Mouse (Mus musculus) hindbrain, postnatal 0 days (tissue): Measurements from ENCODE around the gene Msmb. TPM values are rescaled to one million over a fixed set of nuclear protein-coding genes. Genes with fewer than 3 reads are reported as not detected.
A peak's percentile ranks its signal among the peaks of the same experiment; 100 is the strongest.

ENCODE experiments used
- ATAC-seq: fragments of 200-750 bp; cut with Nextera tagmentation; 2 replicates; pipeline ENCODE4 v1.8.0; 2017; ENCODE audit warnings: mild to moderate bottlenecking, moderate TSS enrichment, moderate library complexity
- DNase-seq: peaks from one replicate; pipeline ENCODE4 v3.0.0-alpha.2; 2015; ENCODE audit warnings: low spot score
- H3K27ac ChIP-seq: fragments of 300-500 bp; sonication (generic); 2 replicates; pipeline ENCODE4 v1.5.1; 2014; ENCODE audit warnings: mild to moderate bottlenecking
- H3K27me3 ChIP-seq: fragments of 300-500 bp; sonication (generic); 2 replicates; pipeline ENCODE4 v1.6.1; 2014; ENCODE audit warnings: low read length, mixed read lengths; ENCODE audit not compliant: insufficient read depth
- H3K36me3 ChIP-seq: fragments of 300-500 bp; sonication (generic); 2 replicates; pipeline ENCODE4 v1.6.1; 2014; ENCODE audit warnings: low read length, mixed read lengths; ENCODE audit not compliant: insufficient read depth
- H3K4me1 ChIP-seq: fragments of 300-500 bp; sonication (generic); 2 replicates; pipeline ENCODE4 v1.6.1; 2014; ENCODE audit warnings: antibody characterized with exemption, low read length, mixed read lengths; ENCODE audit not compliant: insufficient read depth
- H3K4me2 ChIP-seq: fragments of 300-500 bp; sonication (generic); 2 replicates; pipeline ENCODE4 v1.6.1; 2014; ENCODE audit warnings: low read depth, mild to moderate bottlenecking, low read length, moderate library complexity, mixed read lengths
- H3K4me3 ChIP-seq: fragments of 300-500 bp; sonication (generic); 2 replicates; pipeline ENCODE4 v1.5.1; 2014; ENCODE audit warnings: low read length
- H3K9ac ChIP-seq: fragments of 300-500 bp; sonication (generic); replicated peaks from 2 replicates; pipeline ENCODE4 v1.6.1; 2014; ENCODE audit warnings: mild to moderate bottlenecking, low read length, moderate library complexity, mixed read lengths
- H3K9me3 ChIP-seq: fragments of 300-500 bp; sonication (generic); 2 replicates; pipeline ENCODE4 v1.6.1; 2016; ENCODE audit warnings: low read length, mixed read lengths
- CTCF ChIP-seq: IDR thresholded peaks from 2 replicates; pipeline ENCODE4 v1.5.1; 2016; ENCODE audit warnings: antibody characterized with exemption, control low read depth, low read depth
- WGBS: fragments of 180-500 bp; shearing (Covaris S2); extraction: QIAGEN DNeasy Blood & Tissue Kit; methylation state at CpG from one replicate; pipeline ENCODE4 v1.1.7; 2014; 5-methylcytosine and 5-hydroxymethylcytosine counted together
- polyA plus RNA-seq: library from polyadenylated mRNA; unstranded; fragments of >200 nt; fragmentation: Nextera tagmentation; extraction: Ambion mirVana; gene quantifications from 2 replicates; pipeline ENCODE4 v1.2.1, GENCODE M21; 2015
- total RNA-seq: library from RNA; depleted of rRNA; stranded (reverse); fragments of >200 nt; gene quantifications from 2 replicates; pipeline ENCODE4 v1.2.3, GENCODE M21; 2014

The Msmb gene
- total and polyA plus RNA-seq, 2 experiments from 2014 or later = not detected

DNA sequence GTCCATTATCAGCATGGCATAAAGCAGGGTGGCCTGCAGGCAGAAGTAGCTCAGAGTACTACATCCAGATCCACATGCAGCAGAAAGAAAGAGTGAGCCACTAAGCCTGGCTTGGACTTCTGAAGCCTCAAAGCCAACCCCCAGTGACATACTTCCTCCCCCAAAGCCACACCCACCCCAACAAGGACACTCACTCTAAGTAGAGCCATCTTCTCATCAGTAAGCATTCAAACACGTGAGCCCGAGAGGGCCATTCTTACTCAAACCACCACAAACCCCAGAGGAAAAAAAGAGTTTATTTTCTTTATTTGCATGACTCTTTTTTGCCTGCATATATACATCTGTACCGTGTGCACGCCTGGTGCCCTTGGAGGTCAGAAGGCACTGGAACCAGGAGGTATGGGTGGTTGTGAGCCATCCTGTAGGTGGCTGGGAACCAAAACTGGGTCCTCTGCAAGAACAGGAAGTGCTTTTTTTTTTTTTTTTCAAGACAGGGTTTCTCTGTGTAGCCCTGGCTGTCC lies 17.4 kb downstream of the Msmb start:
- no peak for TF ChIP-seq CTCF
- Histone ChIP-seq H3K9me3 (no peaks in the 10 kb centered on the region), H3K9ac (peak overlapping the region; percentile 98; the same call in 1 of the 2 replicates), H3K36me3 (no peaks in the 10 kb centered on the region), H3K4me3 (peak overlapping the region; percentile 93), H3K27me3 (no peaks in the 10 kb centered on the region), H3K27ac (peak overlapping the region; percentile 92; the same call in 1 of the 2 replicates), H3K4me2 (peak overlapping the region; percentile 88), H3K4me1 (no peaks in the 10 kb centered on the region)
- peak; percentile 17 for DNase-seq
- 30% methylated on average over 4 of the region's 4 CpGs for WGBS
- peak; percentile 48; the same call in 1 of the 2 replicates for ATAC-seq

DNA sequence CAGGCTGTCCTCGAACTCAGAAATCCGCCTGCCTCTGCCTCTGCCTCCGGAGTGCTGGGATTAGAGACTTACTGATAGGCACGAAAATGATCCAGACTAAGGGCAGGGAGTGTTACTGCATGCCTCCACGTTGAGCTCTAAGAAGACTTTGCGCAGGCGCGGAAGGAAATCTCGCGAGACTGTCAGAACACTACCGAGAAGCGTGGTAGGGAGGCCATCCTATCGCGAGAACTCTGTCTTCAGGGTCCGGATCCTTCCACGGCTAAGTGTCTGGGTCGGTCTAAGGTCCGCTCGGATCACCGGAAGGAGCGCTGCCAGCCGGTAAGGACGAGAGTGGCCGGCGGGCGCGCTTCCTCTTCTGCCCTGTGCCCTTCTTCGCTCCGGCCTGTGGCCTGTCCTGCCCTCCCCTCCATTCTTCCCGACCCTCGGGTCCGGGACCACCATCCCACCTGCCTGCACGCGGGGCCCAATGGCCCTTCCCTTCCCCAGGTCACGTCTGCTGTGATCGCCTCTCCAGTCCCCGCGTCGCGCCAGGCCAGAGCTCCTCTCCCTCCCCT lies 17.9 kb downstream of the Msmb start, which contains the start of gene Ncoa4:
Gene Ncoa4 (plus strand): TSS at position 176 of the 557 bp plus-strand sequence.
- Histone ChIP-seq H3K4me3 (peak within 1 kb of the TSS; percentile 93), H3K27me3 (no peaks in the 10 kb centered on the region), H3K36me3 (no peaks in the 10 kb centered on the region), H3K4me1 (no peaks in the 10 kb centered on the region), H3K9me3 (no peaks in the 10 kb centered on the region), H3K4me2 (peak within 1 kb of the TSS; percentile 88), H3K9ac (peak within 1 kb of the TSS; percentile 98), H3K27ac (peak within 1 kb of the TSS; percentile 92)
- TF ChIP-seq CTCF = peak; percentile 38
- ATAC-seq = peak; percentile 98
- peak; percentile 100 for DNase-seq
- WGBS = under 1% methylated on average over 33 of the region's 40 CpGs

DNA sequence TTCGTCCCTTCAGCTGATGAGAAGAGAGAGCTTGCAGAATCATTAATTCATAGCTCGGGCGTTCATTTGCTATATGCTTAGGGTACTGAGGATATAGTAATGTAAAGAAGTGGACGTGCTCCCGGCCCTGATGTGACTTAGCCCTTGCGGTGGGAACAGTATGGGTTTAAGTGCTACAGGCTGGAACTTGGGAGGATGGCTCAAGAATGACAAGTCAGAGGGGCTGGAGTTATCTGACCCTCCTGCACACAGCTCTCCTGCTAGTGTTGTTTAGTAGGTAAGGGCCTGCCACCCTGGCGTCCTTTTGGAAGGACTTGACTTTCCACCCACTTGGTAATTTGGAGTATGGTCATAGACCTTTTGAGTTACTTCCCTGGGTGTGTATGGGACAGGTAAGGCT lies 18.7 kb downstream of the Msmb start:
- Histone ChIP-seq H3K27me3 (no peaks in the 10 kb centered on the region), H3K4me1 (0 out of 2 replicates have a peak, but pooled peaks cover 5% of the 10 kb centered on the region), H3K4me3 (peak overlapping the region; percentile 93), H3K36me3 (no peaks in the 10 kb centered on the region), H3K4me2 (peak overlapping the region; percentile 88), H3K27ac (peak overlapping the region; percentile 92), H3K9me3 (no peaks in the 10 kb centered on the region), H3K9ac (peak overlapping the region; percentile 98)
- no peak for TF ChIP-seq CTCF
- 39% methylated on average over 7 of the region's 7 CpGs for WGBS
- ATAC-seq (no peak), DNase-seq (no peak)

DNA sequence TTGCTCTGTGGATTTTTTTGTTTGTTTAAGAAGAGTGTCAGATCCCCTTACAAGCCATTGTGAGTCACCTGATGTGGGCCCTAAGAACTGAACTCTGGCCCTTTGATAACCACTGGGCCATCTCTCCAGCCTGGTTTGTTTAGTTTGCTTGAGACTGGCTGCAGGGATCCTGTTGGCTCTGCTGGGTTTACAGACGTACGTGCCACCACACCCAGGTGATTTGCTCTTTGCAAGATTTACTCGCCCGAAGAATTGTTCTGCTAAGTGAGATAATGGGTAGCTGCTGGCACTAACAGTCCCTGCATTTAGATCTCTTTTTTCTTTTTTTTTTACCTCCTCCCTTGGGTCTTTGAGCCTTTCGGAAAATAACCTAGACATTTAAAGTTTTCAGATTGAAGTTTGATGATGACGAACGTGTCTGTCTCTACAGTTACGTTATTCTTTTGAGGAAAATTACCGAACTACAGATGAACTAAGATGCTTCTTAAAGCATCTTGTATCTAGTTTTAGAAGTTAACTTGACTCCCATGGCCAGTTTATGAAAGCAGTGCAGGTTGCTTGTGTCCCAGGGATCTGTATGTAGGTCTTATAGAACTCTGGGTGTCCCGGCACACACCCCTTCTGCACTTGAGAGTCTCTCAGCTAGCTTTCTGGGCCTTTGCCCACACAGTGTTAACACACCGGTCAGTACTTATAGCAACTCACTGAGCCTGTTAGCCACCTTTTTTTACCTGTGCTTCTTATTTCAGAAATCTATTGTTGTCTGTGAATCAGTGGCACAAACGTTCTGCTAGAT lies 19.5 kb downstream of the Msmb start:
- Histone ChIP-seq H3K36me3 (no peaks in the 10 kb centered on the region), H3K4me1 (0 out of 2 replicates have a peak, but pooled peaks cover 5% of the 10 kb centered on the region), H3K27me3 (no peaks in the 10 kb centered on the region), H3K9ac (peak overlapping the region; percentile 98; the same call in 1 of the 2 replicates), H3K4me2 (peak overlapping the region; percentile 88), H3K4me3 (peak overlapping the region; percentile 93), H3K9me3 (no peaks in the 10 kb centered on the region), H3K27ac (no peak overlapping the region)
- ATAC-seq (no peak), DNase-seq (no peak)
- TF ChIP-seq CTCF = no peak
- WGBS = 90% methylated on average over 12 of the region's 12 CpGs

DNA sequence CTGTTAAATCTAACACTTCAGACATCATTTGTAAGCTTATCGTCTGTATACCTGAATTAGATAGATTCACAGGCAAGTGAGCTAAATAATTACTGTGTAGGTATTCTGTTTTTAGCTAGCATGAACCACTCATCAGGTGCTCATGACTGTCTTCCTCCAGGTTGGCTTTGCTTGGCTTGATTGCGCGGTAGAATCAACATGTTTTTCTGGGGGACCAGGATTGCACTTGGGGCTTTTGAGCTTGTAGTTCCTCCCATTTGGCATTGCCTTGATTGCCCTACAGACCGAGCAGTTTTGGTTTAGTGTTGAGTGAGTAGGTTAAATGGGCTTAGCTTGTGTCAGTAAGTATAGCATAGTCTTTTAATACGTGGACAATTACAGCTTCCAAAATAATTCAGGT lies 20.4 kb downstream of the Msmb start:
- H3K27me3 ChIP-seq = no peaks in the 10 kb centered on the region
- no peak overlapping the region for H3K27ac ChIP-seq
- H3K36me3 ChIP-seq = no peaks in the 10 kb centered on the region
- no peak overlapping the region for H3K4me2 ChIP-seq
- no peak for TF ChIP-seq CTCF
- H3K4me3 ChIP-seq = no peak overlapping the region
- H3K4me1 ChIP-seq = 0 out of 2 replicates have a peak, but pooled peaks cover 5% of the 10 kb centered on the region
- no peak overlapping the region for H3K9ac ChIP-seq
- DNase-seq (no peak), ATAC-seq (no peak)
- 94% methylated on average over 5 of the region's 5 CpGs for WGBS
- no peaks in the 10 kb centered on the region for H3K9me3 ChIP-seq

DNA sequence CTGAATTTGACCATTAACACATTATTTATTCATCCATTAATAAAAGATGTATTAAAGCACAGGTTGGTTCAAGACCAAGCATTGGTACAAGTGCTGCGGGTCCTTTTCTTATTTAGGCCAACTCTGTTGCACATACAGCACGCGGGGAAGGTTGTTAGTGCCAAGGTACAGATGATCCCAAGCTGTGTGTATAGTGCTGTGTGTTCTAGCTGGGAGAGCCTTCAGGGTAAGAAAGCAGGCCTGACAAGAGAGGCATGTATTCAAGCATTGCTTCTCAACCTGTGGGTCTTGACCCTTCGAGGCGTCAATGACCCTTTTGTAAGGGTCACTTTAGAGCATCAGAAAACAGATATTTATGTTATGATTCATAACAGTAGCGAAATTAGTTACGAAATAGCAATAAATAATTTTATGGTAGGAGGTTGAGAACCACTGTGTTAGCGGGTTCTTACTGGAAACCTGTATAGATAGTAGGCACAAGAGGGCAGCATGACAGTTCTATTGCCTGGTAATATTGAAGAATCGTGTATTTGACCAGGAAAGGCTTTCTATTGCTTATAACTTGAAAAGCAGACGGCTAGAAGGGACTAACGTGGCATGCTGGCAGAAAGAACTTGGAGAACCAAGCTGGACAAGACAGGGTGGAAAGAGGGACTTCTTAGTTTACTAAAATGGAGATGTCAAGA lies 21.5 kb downstream of the Msmb start:
- Histone ChIP-seq H3K4me2 (no peak overlapping the region), H3K9me3 (no peaks in the 10 kb centered on the region), H3K36me3 (no peaks in the 10 kb centered on the region), H3K4me3 (no peak overlapping the region), H3K27me3 (no peaks in the 10 kb centered on the region), H3K4me1 (0 out of 2 replicates have a peak, but pooled peaks cover 5% of the 10 kb centered on the region), H3K9ac (no peak overlapping the region), H3K27ac (no peak overlapping the region)
- DNase-seq = no peak
- no peak for TF ChIP-seq CTCF
- WGBS = 90% methylated on average over 11 of the region's 11 CpGs
- no peak for ATAC-seq
